Mouse (Mus musculus) CH12.LX (cell line): Measurements from ENCODE around the gene Sectm1b.

ENCODE experiments used
- CHD1 ChIP-seq: IDR thresholded peaks from 2 replicates; pipeline ENCODE4 v1.6.1; 2012; ENCODE audit warnings: low read depth, low read length, improper control_type of control experiment, inconsistent platforms
- MAX ChIP-seq: IDR thresholded peaks from 2 replicates; pipeline ENCODE4 v1.6.1; 2011; ENCODE audit warnings: low read length, improper control_type of control experiment
- POLR2A ChIP-seq: IDR thresholded peaks from 2 replicates; pipeline ENCODE4 v1.6.1; 2011; ENCODE audit warnings: low read depth, mild to moderate bottlenecking, improper control_type of control experiment, low read length

DNA sequence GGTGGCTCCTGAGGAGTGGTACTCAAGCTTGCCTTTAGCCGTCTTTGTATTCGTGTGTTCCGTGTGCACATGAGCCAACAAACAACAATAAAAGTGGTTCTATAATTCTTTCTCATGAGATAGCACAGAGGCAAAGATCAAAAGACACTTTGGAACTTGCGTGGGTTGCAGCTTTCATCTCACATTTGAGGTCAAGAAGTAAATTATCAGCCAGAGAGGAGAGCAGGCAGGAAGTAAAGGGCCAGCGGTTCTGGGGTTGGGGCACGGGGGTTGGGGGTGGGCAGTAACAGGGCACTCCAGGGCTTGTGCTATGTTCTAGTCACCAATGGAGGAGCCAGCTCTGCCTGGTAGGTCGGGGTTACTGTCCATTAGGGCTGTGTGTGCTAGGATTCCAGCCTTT, 37.3 kb upstream of the Sectm1b start:
- TF ChIP-seq MAX (no peak), POLR2A (no peak), CHD1 (no peak)
